Mouse (Mus musculus) thymus, postnatal 4 days (tissue): ENCODE data around the gene Gar1.

ENCODE experiments used
- DNase-seq: peaks from one replicate; pipeline ENCODE4 v3.0.0; 2021

Gar1 gene

DNA sequence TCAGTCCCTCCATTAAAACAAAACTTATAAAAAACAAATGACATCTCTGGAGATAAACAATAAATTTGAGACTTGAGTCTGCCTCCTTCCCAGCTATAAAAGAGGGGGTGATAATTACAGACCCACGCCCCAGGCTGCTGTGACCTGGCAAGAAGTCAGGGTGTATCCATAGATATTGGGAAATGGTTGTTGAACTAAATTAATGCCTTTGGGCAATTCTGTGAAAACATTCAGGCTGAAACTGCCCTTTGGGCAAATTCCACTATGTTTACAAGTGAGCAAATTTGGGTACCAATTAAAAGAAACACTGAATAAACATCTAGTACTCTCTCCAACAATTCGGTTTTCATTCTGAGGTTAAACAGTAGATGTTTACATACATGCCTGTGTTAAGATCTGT is 32.2 kb downstream of the Gar1 start:
- no peak for DNase-seq

DNA sequence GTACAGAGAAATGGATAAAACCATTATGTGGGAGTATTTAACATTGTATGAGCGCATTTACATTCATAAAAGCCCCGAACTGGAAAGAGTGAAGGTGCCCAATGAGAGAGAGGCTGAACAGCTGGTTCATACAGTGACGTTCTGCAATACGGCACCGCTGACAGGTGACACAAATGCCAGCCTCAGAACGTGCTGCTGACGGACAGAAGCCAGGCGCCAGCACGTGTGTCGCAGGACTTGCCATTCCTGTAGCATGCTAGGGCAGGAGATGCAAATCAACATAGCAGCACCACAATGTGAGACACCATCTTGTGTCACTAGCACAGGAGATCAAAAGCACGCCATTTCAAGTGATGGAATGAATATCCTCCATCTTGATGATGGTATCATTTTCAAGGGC is 32.6 kb downstream of the Gar1 start:
- no peak for DNase-seq

DNA sequence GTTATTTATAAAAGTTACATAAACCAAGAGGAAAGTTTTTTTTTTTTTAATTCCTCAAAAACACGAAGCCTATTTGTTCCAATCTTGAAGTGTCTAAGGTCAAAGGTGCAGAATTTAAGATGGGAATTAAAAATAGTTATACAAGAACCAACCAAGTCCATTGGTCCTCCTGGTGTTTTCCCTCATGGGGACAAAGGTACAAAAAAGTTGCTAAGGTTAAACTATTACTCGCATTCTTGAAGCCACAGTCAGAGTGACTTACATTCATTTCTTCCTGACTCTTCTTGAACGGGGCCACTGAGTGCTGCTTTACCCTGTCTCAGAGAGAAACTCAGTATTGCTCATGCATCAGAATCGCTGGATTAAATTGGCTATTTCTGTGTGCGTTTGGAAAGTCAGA is 33.9 kb downstream of the Gar1 start:
- DNase-seq: no peak

DNA sequence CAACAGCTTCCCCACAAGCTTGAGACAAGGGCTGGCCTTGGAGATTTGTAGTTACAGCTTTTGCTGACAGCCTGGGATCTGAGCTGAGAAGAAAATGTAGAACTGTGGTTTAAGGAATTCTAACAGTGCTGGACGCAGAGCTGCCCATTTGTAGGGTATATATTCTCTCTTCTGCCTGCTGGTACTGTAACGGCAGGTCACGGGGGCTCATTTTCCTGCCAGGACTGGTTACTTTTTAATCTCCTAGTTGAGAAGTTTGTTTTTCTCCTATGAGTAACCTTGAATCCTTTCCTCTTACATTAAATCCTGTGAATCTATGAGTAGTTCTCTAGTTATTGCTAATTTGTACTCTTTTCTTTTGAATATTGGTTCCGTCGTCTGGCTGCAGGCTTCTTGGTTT is 37.4 kb downstream of the Gar1 start:
- DNase-seq: no peak

DNA sequence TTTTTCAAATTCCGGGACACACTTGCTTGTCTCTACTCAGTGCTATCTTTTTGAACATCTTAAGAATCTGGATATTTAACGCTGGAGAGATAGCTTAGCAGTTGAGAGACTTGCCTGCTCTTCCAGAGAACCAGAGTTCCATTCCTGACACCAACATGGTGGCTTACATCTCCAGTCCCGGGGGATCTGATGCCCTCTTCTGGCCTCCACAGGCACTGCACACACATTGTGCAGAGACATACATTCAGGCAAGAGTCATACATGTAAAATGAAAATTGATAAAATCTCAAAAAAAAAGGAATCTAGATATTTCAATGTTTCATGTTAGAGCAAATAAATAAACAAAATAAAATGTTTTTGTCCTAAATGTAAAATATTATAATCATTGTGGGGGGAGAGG is 48.5 kb downstream of the Gar1 start:
- DNase-seq: no peak

DNA sequence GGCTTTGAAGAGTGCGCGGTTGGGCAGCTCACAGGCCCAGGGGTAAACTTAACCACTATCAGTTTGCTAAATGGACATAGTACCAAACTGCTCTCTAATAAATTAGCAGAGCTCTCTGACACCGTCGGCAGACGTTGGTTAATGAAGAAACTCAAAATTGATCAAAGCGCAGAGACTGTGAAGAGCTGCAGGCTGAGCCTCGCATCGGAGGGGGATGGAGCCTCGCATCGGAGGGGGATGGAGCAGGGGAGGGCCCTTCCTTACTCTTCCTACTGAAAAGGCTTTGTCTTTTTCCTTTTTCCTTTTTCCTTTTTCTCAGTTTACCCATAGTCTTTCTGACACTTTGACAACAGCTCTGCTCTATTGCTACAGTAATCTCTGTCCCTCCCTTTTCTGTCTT is 49.8 kb downstream of the Gar1 start:
- no peak for DNase-seq
